Mouse (Mus musculus) bone marrow macrophage, adult 2 months (primary cell): Measurements from ENCODE around the gene Pigo. TPM values are rescaled to one million over a fixed set of nuclear protein-coding genes. Genes with fewer than 3 reads are reported as not detected.

Source experiments
- H3K27ac ChIP-seq: 2 replicates; pipeline ENCODE4 v1.5.1; 2012; ENCODE audit warnings: low read depth, low read length; ENCODE audit not compliant: insufficient read depth
- H3K4me1 ChIP-seq: 2 replicates; pipeline ENCODE4 v1.6.1; 2012; ENCODE audit warnings: low read length; ENCODE audit not compliant: control insufficient read depth, insufficient read depth
- H3K4me3 ChIP-seq: 2 replicates; pipeline ENCODE4 v1.5.1; 2012; ENCODE audit warnings: mild to moderate bottlenecking, low read length, moderate library complexity; ENCODE audit not compliant: insufficient read depth
- CTCF ChIP-seq: IDR thresholded peaks from 2 replicates; pipeline ENCODE4 v1.5.1; 2012; ENCODE audit warnings: low read depth, mild to moderate bottlenecking, low read length, moderate library complexity
- POLR2A ChIP-seq: IDR thresholded peaks from 2 replicates; pipeline ENCODE4 v1.6.1; 2012; ENCODE audit warnings: mild to moderate bottlenecking, low read depth, low read length, borderline replicate concordance
- polyA plus RNA-seq: library from polyadenylated mRNA; stranded (reverse); fragments of >200 nt; gene quantifications from 2 replicates; pipeline ENCODE4 v1.2.4, GENCODE M21; 2012; ENCODE audit not compliant: missing spikeins, insufficient read depth, insufficient read length

Pigo gene
- polyA plus RNA-seq, 1 experiment, result 9.4 TPM

GRCm38 (mm10) chr4:43029749-43030148, 4.1 kb upstream of the Pigo start:
- Histone ChIP-seq H3K4me1 (peaks cover 9% of the 10 kb centered on the region), H3K4me3 (no peak overlapping the region), H3K27ac (no peak overlapping the region)
- TF ChIP-seq POLR2A (no peak), CTCF (no peak)

GRCm38 (mm10) chr4:43029121-43029520, 3.5 kb upstream of the Pigo start:
- no peak for TF ChIP-seq POLR2A
- no peak for TF ChIP-seq CTCF
- H3K4me3 ChIP-seq, result no peak overlapping the region
- peaks cover 12% of the 10 kb centered on the region for H3K4me1 ChIP-seq
- no peak overlapping the region for H3K27ac ChIP-seq

- TF ChIP-seq CTCF (no peak), POLR2A (no peak)
- Histone ChIP-seq H3K4me3 (peak overlapping the region; percentile 74), H3K27ac (no peak overlapping the region), H3K4me1 (peaks cover 6% of the 10 kb centered on the region; the same call in 1 of the 2 replicates)
Observed at GRCm38 (mm10) chr4:43024673-43025072, 946 bp downstream of the Pigo start.

- H3K27ac ChIP-seq, result no peak overlapping the region
- no peak overlapping the region for H3K4me3 ChIP-seq
- TF ChIP-seq POLR2A (no peak), CTCF (no peak)
- H3K4me1 ChIP-seq, result peaks cover 6% of the 10 kb centered on the region; the same call in 1 of the 2 replicates
Observed at GRCm38 (mm10) chr4:43021341-43021740, 4.3 kb downstream of the Pigo start.

DNA sequence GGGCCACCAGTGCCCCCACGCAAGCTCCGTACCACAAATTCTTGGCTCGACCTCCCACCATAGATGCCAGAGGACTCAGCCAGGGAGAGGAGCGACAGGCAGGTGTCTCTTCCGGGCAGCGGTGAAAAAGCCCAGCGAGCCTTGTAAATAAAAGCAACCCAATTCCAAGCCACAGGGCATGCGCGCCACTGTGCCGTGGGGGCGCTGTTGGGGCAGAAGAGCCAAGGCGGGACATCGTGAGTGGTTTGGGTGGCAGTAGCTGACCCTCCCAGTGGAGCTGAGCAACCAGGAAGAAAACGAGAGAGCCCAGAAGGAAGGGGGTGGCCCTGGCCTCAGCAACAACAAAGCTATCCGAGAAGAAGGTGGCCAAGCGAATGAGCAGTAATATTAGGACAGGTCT, 4.7 kb downstream of the Pigo start:
- H3K4me3 ChIP-seq, result no peak overlapping the region
- H3K4me1 ChIP-seq, result peaks cover 6% of the 10 kb centered on the region; the same call in 1 of the 2 replicates
- TF ChIP-seq CTCF (no peak), POLR2A (no peak)
- no peak overlapping the region for H3K27ac ChIP-seq

DNA sequence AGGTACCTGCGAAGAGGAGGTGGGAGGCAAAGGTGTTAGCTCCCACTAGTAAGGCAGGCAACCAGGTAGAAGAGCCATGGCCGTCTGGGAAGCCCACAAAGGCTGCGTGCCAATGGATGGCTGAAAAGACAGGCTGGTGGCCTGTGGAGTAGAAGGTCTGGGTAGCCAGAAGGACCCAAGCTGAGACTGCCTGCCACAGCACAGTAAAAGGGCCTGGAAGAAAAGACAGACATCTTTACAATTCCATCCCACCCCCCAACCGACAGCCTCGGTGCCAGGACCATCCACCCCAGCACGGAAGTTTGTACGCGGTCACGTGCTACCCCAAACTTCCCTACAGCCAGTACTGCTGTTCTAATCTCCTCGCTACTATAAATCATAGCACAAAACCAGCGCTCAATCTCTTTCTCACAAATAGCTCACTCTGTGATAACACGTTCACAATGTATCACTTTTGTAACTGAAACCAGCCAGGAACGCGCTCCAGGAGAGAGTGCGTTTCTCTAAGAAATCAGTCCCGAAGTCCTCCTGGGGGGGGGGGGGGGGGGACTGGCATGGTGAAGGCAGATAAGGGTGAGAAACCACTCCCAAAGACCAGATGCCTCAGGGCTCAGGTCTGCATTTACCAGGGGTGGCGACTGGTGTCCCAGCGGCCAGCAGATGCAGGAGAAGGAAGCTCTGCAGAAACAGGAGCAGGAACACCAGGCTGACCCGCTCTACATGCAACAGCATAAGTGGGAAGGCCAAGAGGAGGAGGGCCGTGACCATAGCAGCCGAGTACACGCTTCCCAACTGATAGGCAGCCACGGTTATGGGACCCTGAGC, 5.8 kb downstream of the Pigo start:
- Histone ChIP-seq H3K27ac (no peak overlapping the region), H3K4me3 (no peak overlapping the region), H3K4me1 (peaks cover 5% of the 10 kb centered on the region; the same call in 1 of the 2 replicates)
- no peak for TF ChIP-seq CTCF
- TF ChIP-seq POLR2A, result no peak

- Histone ChIP-seq H3K4me3 (no peak overlapping the region), H3K4me1 (no peaks in the 10 kb centered on the region), H3K27ac (no peak overlapping the region)
- TF ChIP-seq POLR2A (no peak), CTCF (no peak)
Observed at GRCm38 (mm10) chr4:43019176-43019575, 6.4 kb downstream of the Pigo start.

DNA sequence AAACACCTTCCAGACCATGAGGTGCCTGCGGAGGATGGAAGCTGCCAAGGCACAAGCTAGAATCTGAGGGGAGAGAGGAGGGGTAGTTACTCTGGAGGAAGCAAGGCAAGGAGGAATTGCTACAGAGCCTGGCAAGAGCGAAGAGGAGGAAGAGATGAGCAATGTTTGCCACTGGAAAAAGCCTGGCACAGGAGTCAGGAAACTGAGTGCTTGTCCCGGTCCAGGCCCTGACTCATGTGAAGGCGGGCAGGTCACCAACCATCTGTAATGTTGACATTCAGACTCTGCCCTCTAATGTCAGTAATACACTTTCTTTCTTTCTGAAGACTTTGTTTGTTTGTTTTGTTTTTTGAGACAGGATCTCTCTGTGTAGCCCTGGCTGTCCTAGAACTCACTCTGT, 7.5 kb downstream of the Pigo start:
- H3K27ac ChIP-seq, result no peak overlapping the region
- TF ChIP-seq CTCF, result no peak
- H3K4me1 ChIP-seq, result no peaks in the 10 kb centered on the region
- H3K4me3 ChIP-seq, result no peak overlapping the region

GRCm38 (mm10) chr4:43012091-43012490, 13.5 kb downstream of the Pigo start:
- H3K4me3 ChIP-seq, result no peak overlapping the region
- H3K27ac ChIP-seq, result no peak overlapping the region
- peaks cover 7% of the 10 kb centered on the region; the same call in 1 of the 2 replicates for H3K4me1 ChIP-seq
- TF ChIP-seq CTCF, result no peak
- TF ChIP-seq POLR2A, result no peak

DNA sequence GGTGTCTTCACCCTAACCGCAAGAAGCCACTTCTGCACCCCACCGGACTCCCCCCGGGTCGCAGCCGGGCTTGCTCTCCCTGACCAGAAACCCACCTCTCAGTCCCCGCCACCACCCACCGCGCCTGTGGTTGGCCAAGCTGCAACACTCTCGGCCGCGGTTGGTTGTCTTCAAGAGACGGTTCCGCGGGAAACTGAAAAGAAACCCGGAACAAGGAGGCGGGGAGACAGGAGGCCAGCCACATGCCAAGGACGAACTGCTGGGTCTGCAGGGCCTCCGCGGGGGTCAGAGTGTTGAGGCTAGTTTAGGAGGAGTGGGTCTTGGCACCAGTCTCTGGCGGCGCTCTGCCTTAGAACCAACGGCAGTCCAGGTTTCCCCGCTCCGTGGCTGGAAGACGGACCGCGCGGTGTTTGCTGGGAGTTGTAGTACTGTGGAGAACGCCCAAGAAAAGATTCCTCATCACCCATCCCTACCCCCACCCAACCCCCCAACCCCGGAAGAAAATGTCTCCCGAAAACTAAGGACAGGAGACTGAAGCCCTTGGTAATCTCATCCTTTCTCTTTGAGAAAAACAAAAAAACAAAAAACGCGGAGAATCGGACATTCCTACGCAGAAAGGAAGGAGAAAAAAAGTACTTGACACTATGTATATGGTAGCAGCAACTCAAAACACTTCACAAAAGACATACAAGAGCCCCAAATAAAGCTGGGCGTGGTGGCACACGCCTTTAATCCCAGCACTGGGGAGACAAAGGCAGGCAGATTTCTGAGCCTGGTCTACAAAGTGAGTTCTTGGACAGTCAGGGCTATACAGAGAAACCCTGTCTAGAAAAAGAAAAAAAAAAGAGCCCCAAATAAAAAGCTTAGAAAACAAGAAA, 15.2 kb downstream of the Pigo start, which contains the start of gene Fancg:
TSS of gene Fancg (minus strand) at position 346 of the 878 bp plus-strand sequence.
- Histone ChIP-seq H3K4me3 (peak within 1 kb of the TSS; percentile 93), H3K4me1 (peaks cover 7% of the 10 kb centered on the region; the same call in 1 of the 2 replicates), H3K27ac (peak within 1 kb of the TSS; percentile 59)
- TF ChIP-seq POLR2A (no peak), CTCF (no peak)
